Mouse (Mus musculus): ENCODE results near the gene P4ha2. TPM values are rescaled to one million over a fixed set of nuclear protein-coding genes. Genes with fewer than 3 reads are reported as not detected.
A peak's percentile ranks its signal among the peaks of the same experiment; 100 is the strongest.

The P4ha2 gene
- polyA plus RNA-seq, 1 experiment from 2014 or later = 10.3 TPM

DNA sequence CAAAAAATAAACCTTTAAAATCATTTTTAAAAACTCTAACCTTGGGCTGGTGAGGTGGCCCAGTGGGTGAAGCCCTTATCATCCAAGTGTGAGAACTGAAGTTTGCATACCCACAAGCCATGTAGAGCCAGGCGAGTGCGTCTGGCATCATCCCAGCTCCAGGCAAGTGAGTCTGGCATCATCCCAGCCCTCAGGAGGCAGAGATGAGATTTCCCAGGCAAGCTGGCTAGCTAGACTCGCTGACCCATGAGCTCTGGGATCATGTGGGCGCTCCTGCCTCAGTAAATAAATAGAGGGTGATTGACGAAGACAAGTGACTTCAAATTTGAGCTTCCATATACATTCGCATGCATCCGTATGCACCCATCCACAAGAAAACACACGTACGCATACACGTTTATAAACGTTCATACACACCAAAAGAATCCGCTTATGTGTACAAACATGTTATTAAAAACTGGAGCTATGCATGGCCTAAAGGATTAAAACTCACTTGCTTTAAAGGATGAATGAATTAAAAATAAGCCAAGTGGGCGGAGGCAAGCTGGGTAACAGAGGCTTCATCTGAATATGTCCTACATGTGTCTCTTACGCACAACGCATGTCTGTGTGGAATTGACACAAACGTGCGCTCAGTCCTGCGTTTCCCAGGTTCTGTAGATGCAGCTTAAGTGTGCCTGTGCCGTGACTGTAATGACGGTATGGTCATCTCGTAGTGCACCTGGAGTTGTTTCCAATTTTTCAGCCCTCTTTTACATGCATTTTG lies 12.3 kb downstream of the P4ha2 start:
- Histone ChIP-seq H3K36me3 (no peaks in the 10 kb centered on the region), H3K4me2 (peak overlapping the region; percentile 29), H3K9me3 (replicated peaks) (no peaks in the 10 kb centered on the region), H3K9ac (no peak overlapping the region), H3K4me3 (no peak overlapping the region), H3K27me3 (replicated peaks) (peaks cover 3% of the 10 kb centered on the region; the same call in 1 of the 2 replicates), H3K4me1 (peaks cover 20% of the 10 kb centered on the region), H3K27ac (0 out of 2 replicates have a peak overlapping the region, but pooled peaks have one; percentile 21)
- 75% methylated on average over 21 of the region's 21 CpGs for whole genome bisulfite sequencing (ENCODE audit: insufficient replicate concordance)
- no peak for ATAC-seq

DNA sequence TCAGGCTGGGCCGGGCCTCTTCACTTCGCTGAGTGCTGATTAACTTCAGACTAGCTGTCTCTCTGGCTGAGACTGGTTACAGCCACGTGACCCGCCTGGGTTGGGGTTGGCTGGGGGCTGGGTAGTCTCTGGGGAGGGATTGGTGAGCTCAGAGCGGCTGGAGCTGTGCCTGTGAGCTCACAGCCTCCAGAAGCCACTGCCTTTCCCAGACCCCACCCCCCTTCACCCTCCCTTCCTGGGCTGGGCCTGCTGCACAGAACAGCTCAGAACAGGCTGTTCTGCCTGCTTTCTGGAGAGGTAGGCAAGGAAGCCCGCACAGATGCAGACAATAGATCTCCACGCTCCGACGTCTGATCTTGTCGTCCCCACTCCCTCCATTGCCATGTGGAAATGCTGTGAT lies 13.0 kb downstream of the P4ha2 start:
- Histone ChIP-seq H3K9me3 (replicated peaks) (no peaks in the 10 kb centered on the region), H3K27ac (0 out of 2 replicates have a peak overlapping the region, but pooled peaks have one; percentile 21), H3K4me1 (peaks cover 20% of the 10 kb centered on the region), H3K4me3 (no peak overlapping the region), H3K9ac (no peak overlapping the region), H3K36me3 (no peaks in the 10 kb centered on the region), H3K27me3 (replicated peaks) (no peaks in the 10 kb centered on the region), H3K4me2 (peak overlapping the region; percentile 29)
- peak; percentile 90 for ATAC-seq
- WGBS (ENCODE audit: insufficient replicate concordance) = 7% methylated on average over 10 of the region's 10 CpGs

DNA sequence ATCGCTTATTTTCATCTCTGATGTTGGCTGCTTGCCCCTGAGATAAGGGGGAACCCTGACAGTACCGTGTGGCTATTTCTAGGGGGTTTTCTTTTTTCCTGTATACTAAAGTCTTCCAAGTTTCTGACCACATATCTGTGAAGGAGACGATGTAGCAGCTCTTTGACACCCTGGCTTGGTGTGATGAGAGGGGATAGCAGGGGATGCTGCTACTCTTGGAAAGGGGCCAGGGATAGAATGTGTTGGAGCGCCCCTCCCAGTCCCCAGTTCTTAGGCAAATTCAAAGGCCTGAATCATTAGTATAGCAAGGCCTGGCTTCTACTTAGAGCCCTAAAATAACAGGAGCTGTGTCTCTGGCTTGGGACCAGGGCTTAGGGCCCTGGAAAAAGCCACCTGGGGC lies 13.5 kb downstream of the P4ha2 start:
- no peak overlapping the region for H3K27ac ChIP-seq
- ATAC-seq = no peak

DNA sequence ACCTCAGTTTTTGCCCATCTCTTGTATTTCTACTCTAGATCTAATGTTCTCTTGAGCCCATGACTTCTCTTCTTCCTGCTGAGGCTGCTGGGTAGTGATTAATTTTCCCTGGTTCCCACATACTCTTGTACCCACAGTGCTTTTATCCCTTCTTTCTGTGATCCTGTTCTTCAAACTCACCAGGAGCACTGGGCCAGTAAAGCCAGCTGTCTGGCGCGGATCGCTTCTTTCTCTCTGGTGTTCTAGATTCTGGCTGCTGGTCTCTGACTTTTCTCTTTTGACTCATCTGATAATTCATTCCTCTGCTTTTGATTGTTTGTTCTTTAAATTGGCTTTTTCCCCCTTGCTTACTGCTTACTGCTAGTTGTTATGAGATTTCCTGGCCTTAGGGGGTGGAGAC lies 14.9 kb downstream of the P4ha2 start:
- H3K9me3 ChIP-seq (replicated peaks) = no peaks in the 10 kb centered on the region
- H3K4me1 ChIP-seq = peaks cover 20% of the 10 kb centered on the region
- H3K4me3 ChIP-seq = no peak overlapping the region
- H3K4me2 ChIP-seq = no peak overlapping the region
- 91% methylated on average over 3 of the region's 3 CpGs for WGBS (ENCODE audit: insufficient replicate concordance)
- no peak overlapping the region for H3K9ac ChIP-seq
- no peaks in the 10 kb centered on the region for H3K36me3 ChIP-seq
- no peak overlapping the region for H3K27ac ChIP-seq
- no peak for ATAC-seq
- peaks cover 15% of the 10 kb centered on the region; the same call in 1 of the 2 replicates for H3K27me3 ChIP-seq (replicated peaks)

More for the DNA sequence above, 13.5 kb downstream of the P4ha2 start:
- Histone ChIP-seq H3K4me2 (peak overlapping the region; percentile 29), H3K9me3 (replicated peaks) (no peaks in the 10 kb centered on the region), H3K4me3 (no peak overlapping the region), H3K9ac (no peak overlapping the region), H3K27me3 (replicated peaks) (0 out of 2 replicates have a peak, but pooled peaks cover 1% of the 10 kb centered on the region), H3K4me1 (peaks cover 20% of the 10 kb centered on the region), H3K36me3 (no peaks in the 10 kb centered on the region)
- 29% methylated on average over 4 of the region's 4 CpGs for WGBS (ENCODE audit: insufficient replicate concordance)

DNA sequence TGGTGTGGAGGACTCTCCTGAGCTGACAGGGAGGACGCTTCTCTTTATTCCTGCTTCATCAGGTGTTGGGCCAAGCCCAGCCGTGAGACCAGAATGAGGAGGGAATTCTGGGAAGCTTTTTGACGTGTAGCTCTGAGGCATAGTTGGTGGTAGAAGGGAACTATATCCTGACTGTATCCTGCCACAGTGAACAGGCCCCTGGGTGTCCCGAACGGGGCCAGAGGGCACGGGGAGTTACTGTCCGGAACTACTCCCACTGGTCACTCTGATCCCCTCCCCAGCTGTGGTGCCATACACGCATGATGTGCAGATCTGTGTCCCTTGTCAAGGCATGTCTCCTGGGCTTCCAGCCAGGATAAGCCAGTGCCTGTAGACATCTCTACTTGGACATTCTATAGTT lies 15.4 kb downstream of the P4ha2 start:
- no peak overlapping the region for H3K4me2 ChIP-seq
- ATAC-seq = no peak
- no peak overlapping the region for H3K27ac ChIP-seq
- no peak overlapping the region for H3K4me3 ChIP-seq
- peaks cover 20% of the 10 kb centered on the region for H3K4me1 ChIP-seq
- no peak overlapping the region for H3K9ac ChIP-seq
- WGBS (ENCODE audit: insufficient replicate concordance) = 67% methylated on average over 8 of the region's 8 CpGs
- H3K9me3 ChIP-seq (replicated peaks) = no peaks in the 10 kb centered on the region
- H3K27me3 ChIP-seq (replicated peaks) = peaks cover 15% of the 10 kb centered on the region; the same call in 1 of the 2 replicates
- no peaks in the 10 kb centered on the region for H3K36me3 ChIP-seq

DNA sequence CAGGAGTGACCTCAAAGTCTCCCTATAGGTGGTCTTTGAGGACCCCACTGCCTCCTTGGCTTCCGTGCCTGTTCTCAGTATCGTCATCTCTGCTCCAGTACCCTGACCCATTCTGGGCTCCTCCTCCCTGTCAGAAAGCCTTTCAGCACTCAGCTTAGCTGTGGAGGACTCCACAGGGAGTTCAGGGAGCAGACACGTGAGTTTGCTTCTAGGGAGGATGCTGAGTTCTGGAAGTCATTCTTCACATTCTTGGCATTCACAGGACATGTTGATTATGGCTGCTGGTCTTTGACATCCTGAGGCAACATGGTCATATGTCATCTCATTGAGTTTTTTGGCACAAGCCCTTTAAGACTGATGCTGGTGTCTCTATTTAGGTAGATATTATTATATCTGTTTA lies 16.0 kb downstream of the P4ha2 start:
- H3K9me3 ChIP-seq (replicated peaks) = no peaks in the 10 kb centered on the region
- WGBS (ENCODE audit: insufficient replicate concordance) = 63% methylated on average over 3 of the region's 3 CpGs
- no peaks in the 10 kb centered on the region for H3K36me3 ChIP-seq
- H3K27me3 ChIP-seq (replicated peaks) = peaks cover 15% of the 10 kb centered on the region; the same call in 1 of the 2 replicates
- H3K4me2 ChIP-seq = no peak overlapping the region
- H3K4me3 ChIP-seq = no peak overlapping the region
- peaks cover 20% of the 10 kb centered on the region for H3K4me1 ChIP-seq
- no peak overlapping the region for H3K9ac ChIP-seq
- H3K27ac ChIP-seq = no peak overlapping the region
- ATAC-seq = no peak

DNA sequence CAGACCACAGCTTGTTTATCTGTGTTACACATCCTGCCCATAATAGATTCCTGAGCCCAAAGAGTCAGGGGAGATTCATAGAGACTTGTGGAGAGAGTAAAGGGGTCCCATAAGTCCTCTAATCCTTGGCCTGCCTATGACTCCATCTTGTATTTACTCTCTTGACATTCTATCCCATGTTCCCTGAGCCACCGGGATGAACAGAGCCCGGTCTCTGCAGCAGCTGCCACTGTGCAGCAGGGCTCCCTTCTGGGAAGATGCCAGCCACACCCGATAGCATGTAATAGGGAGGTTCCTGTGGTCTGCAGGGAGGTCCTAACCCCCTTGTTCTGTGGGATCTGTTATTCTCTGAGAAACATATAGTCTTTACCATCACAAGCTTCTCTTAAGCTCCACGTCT lies 16.5 kb downstream of the P4ha2 start:
- no peak overlapping the region for H3K27ac ChIP-seq
- no peaks in the 10 kb centered on the region for H3K36me3 ChIP-seq
- H3K27me3 ChIP-seq (replicated peaks) = peaks cover 15% of the 10 kb centered on the region; the same call in 1 of the 2 replicates
- no peaks in the 10 kb centered on the region for H3K9me3 ChIP-seq (replicated peaks)
- no peak overlapping the region for H3K9ac ChIP-seq
- peaks cover 20% of the 10 kb centered on the region for H3K4me1 ChIP-seq
- no peak overlapping the region for H3K4me2 ChIP-seq
- no peak overlapping the region for H3K4me3 ChIP-seq
- 67% methylated on average over 4 of the region's 4 CpGs for WGBS (ENCODE audit: insufficient replicate concordance)
- ATAC-seq = no peak

DNA sequence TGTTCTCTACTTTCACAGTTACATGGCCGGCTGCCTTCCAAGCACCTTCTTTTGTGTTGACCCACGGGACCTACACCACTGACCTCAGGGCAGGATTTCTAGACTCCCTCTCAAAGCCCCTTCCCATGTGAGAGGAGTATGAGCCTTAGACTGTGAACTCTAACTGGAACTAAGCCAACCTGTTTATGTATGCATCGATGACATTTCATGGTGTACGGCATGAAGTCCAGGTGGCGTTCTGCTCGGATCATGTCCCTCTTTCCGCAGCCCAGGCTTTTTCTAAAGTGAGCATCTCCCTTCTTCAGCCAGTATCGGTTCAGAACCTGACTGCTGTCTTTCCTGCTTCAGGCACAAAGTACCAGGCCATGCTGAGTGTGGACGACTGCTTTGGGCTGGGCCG lies 17.2 kb downstream of the P4ha2 start:
- H3K4me3 ChIP-seq = no peak overlapping the region
- 83% methylated on average over 10 of the region's 10 CpGs for WGBS (ENCODE audit: insufficient replicate concordance)
- peaks cover 16% of the 10 kb centered on the region for H3K4me1 ChIP-seq
- no peak overlapping the region for H3K4me2 ChIP-seq
- H3K27ac ChIP-seq = no peak overlapping the region
- ATAC-seq = no peak
- peaks cover 15% of the 10 kb centered on the region; the same call in 1 of the 2 replicates for H3K27me3 ChIP-seq (replicated peaks)
- no peaks in the 10 kb centered on the region for H3K36me3 ChIP-seq
- H3K9ac ChIP-seq = no peak overlapping the region
- H3K9me3 ChIP-seq (replicated peaks) = no peaks in the 10 kb centered on the region

DNA sequence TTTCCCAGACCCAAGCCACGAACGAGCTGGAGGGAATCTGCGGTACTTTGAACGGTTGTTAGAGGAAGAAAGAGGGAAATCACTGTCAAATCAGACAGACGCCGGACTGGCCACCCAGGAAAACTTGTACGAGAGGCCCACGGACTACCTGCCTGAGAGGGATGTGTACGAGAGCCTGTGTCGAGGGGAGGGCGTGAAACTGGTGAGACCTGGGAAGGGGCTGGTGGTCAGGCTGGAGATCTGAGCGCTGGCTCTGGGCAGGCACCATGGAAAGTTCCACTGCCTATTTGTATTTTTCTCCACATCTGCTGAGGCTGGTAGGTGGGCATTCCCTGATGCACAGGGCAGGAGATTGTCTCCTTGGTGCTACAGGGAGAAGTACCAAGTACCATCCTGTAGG lies 19.2 kb downstream of the P4ha2 start:
- Histone ChIP-seq H3K36me3 (no peaks in the 10 kb centered on the region), H3K4me1 (peaks cover 7% of the 10 kb centered on the region), H3K27me3 (replicated peaks) (peaks cover 15% of the 10 kb centered on the region; the same call in 1 of the 2 replicates), H3K9ac (no peak overlapping the region), H3K27ac (no peak overlapping the region), H3K9me3 (replicated peaks) (no peaks in the 10 kb centered on the region), H3K4me2 (no peak overlapping the region), H3K4me3 (no peak overlapping the region)
- WGBS (ENCODE audit: insufficient replicate concordance) = 66% methylated on average over 12 of the region's 12 CpGs
- ATAC-seq = no peak

DNA sequence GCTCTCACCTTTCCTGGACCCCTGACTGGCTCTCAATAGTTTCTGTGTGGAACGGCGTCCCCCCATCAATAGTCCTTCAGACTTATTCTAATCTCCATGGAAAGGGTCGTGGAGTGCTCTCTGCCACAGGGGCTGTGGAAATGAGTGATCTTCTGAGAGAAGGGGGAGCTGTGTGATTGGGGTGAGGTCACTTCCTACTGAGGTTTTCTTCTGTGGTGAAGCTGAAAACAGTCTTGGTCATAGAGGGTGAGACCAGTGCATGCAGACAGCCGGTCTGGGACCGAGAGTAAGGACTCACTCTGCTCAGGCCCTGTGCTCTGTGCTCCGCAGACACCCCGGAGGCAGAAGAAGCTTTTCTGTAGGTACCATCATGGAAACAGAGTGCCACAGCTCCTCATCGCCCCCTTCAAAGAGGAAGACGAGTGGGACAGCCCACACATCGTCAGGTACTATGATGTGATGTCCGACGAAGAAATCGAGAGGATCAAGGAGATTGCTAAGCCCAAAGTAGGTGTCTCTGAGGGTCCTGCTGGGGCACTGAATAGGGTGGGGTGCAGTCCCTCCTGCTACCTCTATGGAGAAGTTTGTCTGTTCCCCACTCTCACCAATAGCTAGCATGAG lies 20.0 kb downstream of the P4ha2 start:
- Histone ChIP-seq H3K4me2 (no peak overlapping the region), H3K27me3 (replicated peaks) (peaks cover 15% of the 10 kb centered on the region; the same call in 1 of the 2 replicates), H3K36me3 (no peaks in the 10 kb centered on the region), H3K9ac (no peak overlapping the region), H3K9me3 (replicated peaks) (no peaks in the 10 kb centered on the region), H3K4me1 (peaks cover 7% of the 10 kb centered on the region), H3K4me3 (no peak overlapping the region), H3K27ac (no peak overlapping the region)
- no peak for ATAC-seq
- WGBS (ENCODE audit: insufficient replicate concordance) = 67% methylated on average over 13 of the region's 13 CpGs

DNA sequence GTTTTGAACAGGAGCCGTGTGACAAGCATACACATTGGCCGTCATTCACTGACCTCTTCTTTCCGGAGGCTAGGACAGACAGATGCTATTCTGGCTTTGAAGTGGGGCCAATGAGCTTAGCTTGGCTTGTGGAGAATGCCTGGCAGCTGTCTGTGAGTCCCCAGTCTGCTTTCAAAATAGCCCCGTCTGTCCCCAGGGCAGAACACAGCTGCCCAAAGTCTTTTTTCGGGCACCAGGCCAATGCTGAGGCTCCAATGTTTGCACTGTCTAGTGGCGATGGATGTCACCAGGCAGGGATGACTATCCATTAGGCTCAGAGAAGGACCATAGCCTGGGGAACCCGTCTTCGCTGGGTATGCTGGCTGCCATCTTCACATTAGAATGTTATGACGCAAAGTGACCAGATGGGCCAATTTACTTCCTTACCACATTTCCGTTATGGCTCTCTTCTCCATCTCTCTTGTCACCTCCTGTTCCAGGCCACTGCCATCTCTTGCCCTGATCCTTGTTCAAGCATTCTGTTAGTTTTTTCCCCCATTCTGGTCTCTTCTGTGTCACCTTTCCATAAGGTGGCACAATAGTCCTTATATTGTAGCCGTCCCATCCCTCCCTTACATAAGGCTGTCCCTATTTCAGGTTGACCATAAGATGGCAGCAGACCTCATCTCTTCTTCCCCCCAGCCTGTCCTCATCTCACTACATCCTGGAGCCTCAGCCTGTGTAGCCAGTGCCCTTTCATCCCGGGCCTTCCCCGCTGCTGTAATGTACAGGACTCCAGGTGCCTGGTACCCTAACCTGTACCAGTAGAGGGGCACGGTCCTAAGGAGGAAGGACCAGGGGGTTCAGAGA lies 22.7 kb downstream of the P4ha2 start:
- Histone ChIP-seq H3K4me3 (no peak overlapping the region), H3K9ac (no peak overlapping the region), H3K4me1 (peaks cover 24% of the 10 kb centered on the region), H3K27me3 (replicated peaks) (peaks cover 15% of the 10 kb centered on the region; the same call in 1 of the 2 replicates), H3K36me3 (no peaks in the 10 kb centered on the region), H3K27ac (no peak overlapping the region), H3K9me3 (replicated peaks) (no peaks in the 10 kb centered on the region), H3K4me2 (no peak overlapping the region)
- 63% methylated on average over 14 of the region's 14 CpGs for WGBS (ENCODE audit: insufficient replicate concordance)
- ATAC-seq = peak; percentile 49; the same call in 1 of the 2 replicates

All from liver, embryonic 12.5 days (tissue).